ENCODE assay signal across 23 mouse cellular contexts in the genomic region with DNA sequence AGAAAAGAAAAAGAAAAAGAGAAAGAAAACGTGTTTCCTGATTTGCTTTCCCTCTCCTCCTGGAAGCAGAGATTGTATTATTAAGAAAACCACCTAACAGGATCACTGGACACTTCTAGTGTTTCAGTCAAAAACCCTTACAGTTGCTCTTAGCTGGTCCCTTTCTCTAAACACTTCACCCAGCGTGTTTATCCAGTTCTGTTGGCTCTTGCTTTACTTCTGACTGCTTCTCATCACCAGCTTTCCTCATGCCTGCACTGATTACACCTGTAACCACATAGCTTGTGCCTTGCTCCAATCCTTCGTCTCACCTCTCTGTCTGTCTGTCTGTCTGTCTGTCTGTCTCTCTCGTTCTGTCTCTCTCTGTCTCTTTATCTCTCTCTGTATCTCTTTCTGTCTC. TPM values are rescaled to one million over a fixed set of nuclear protein-coding genes. Genes with fewer than 3 reads are reported as not detected.
A peak's percentile ranks its signal among the peaks of the same experiment; 100 is the strongest.
DNase-seq lines count a peak whose midpoint lies in the region; ATAC-seq and TF ChIP-seq lines count a peak whose summit lies in the region.
"Had no signal": no experiment of that assay in that cellular context is flagged by ENCODE, and none has a peak within 500 bp of the region (broad histone marks: within the 10 kb centered on the region; RNA-seq: fewer than 3 reads in every experiment).

No protein-coding gene starts in this region.

- no peaks in the 10 kb centered on the region for H3K27me3 ChIP-seq in limb, embryonic 14.5 days (ENCODE audit: control insufficient read depth, insufficient read depth, low read length)
- no peaks in the 10 kb centered on the region for H3K27me3 ChIP-seq in limb, embryonic 10.5 days (ENCODE audit: low read depth, poor library complexity, severe bottlenecking)
- no peaks in the 10 kb centered on the region for H3K27me3 ChIP-seq in CH12.LX (replicated peaks)
- H3K27me3 ChIP-seq in stomach, postnatal 0 days (ENCODE audit: control insufficient read depth, insufficient read depth, low read length), result no peaks in the 10 kb centered on the region
- H3K27me3 ChIP-seq: embryonic facial prominence, embryonic 12.5 days; embryonic facial prominence, embryonic 15.5 days; hindbrain, embryonic 12.5 days; hindbrain, embryonic 15.5 days; Patski had no signal

- DNase-seq in limb, embryonic 14.5 days (ENCODE audit: low spot score), result peak; percentile 2
- DNase-seq in limb, embryonic 10.5 days (ENCODE audit: low spot score), result no peak
- DNase-seq in lung, postnatal 25 days (ENCODE audit: low spot score), result peak; percentile 20
- no peak for DNase-seq in lung, postnatal 14 days
- DNase-seq in CH12.LX (ENCODE audit: extremely low read depth), result no peak
- DNase-seq in stomach, postnatal 0 days (ENCODE audit: low spot score), result no peak
- DNase-seq: adrenal gland, postnatal 14 days; cerebellum, adult 11 months; cerebellum, adult 2 months; cerebellum, adult 9-11 months; cerebellum, postnatal 25 days; forebrain, postnatal 0 days; gastrocnemius, adult 2 months; gastrocnemius, postnatal 14 days; heart, adult 11 months had no signal

- 88% methylated on average over 4 of the region's 4 CpGs for WGBS in limb, embryonic 14.5 days
- 82% methylated on average over 4 of the region's 4 CpGs for WGBS in limb, embryonic 10.5 days
- 66% methylated on average over 4 of the region's 4 CpGs for WGBS in stomach, postnatal 0 days

- TF ChIP-seq RAD21 in CH12.LX (IDR thresholded peaks at IDR 0.05; ENCODE audit: low read depth, low read length), result no peak

- peaks cover 19% of the 10 kb centered on the region for H3K4me1 ChIP-seq in limb, embryonic 14.5 days (ENCODE audit: control insufficient read depth, insufficient read depth, low read length)
- peaks cover 32% of the 10 kb centered on the region for H3K4me1 ChIP-seq in limb, embryonic 10.5 days
- H3K4me1 ChIP-seq in CH12.LX (ENCODE audit: control insufficient read depth in 1 of 2, insufficient read depth in 2 of 2), result no peaks in the 10 kb centered on the region
- H3K4me1 ChIP-seq in stomach, postnatal 0 days (replicated peaks; ENCODE audit: control insufficient read depth, insufficient read depth), result no peaks in the 10 kb centered on the region
- H3K4me1 ChIP-seq: hindbrain, embryonic 12.5 days; hindbrain, embryonic 15.5 days had no signal

- no peak overlapping the region for H3K4me3 ChIP-seq in limb, embryonic 14.5 days (replicated peaks; ENCODE audit: low read length)
- H3K4me3 ChIP-seq in limb, embryonic 10.5 days, result no peak overlapping the region
- H3K4me3 ChIP-seq in CH12.LX (replicated peaks in 1 of 3; ENCODE audit: low read depth in 2 of 3, low read length in 2 of 3, poor library complexity in 1 of 3), result no peak overlapping the region
- no peak overlapping the region for H3K4me3 ChIP-seq in stomach, postnatal 0 days (ENCODE audit: low read depth, low read length)
- H3K4me3 ChIP-seq: embryonic facial prominence, embryonic 12.5 days; embryonic facial prominence, embryonic 15.5 days; gastrocnemius, adult 2 months; hindbrain, embryonic 12.5 days; hindbrain, embryonic 15.5 days had no signal

- no peaks in the 10 kb centered on the region for H3K36me3 ChIP-seq in limb, embryonic 14.5 days (ENCODE audit: control insufficient read depth, insufficient read depth, low read length)
- H3K36me3 ChIP-seq in limb, embryonic 10.5 days, result no peaks in the 10 kb centered on the region
- H3K36me3 ChIP-seq in CH12.LX (replicated peaks in 1 of 2; ENCODE audit: control insufficient read depth in 1 of 2, insufficient read depth in 1 of 2, low read length in 1 of 2), result no peaks in the 10 kb centered on the region
- no peaks in the 10 kb centered on the region for H3K36me3 ChIP-seq in stomach, postnatal 0 days (ENCODE audit: control insufficient read depth, insufficient read depth, low read length)
- H3K36me3 ChIP-seq: embryonic facial prominence, embryonic 12.5 days; embryonic facial prominence, embryonic 15.5 days; G1E; hindbrain, embryonic 12.5 days; hindbrain, embryonic 15.5 days had no signal

- in situ Hi-C loops in CH12.LX (cut with MboI; ENCODE audit: low pct_ligation_motif_present, low pct_unique_long_range_greater_than_20kb, low sequenced_read_pairs), result no loop called here

- no peak overlapping the region for H3K9ac ChIP-seq in limb, embryonic 14.5 days (ENCODE audit: low read depth, low read length, severe bottlenecking)
- no peak overlapping the region for H3K9ac ChIP-seq in CH12.LX (ENCODE audit: insufficient read depth, low read depth)
- H3K9ac ChIP-seq in stomach, postnatal 0 days (ENCODE audit: low read length), result no peak overlapping the region
- H3K9ac ChIP-seq: embryonic facial prominence, embryonic 12.5 days; embryonic facial prominence, embryonic 15.5 days; forebrain, postnatal 0 days; hindbrain, embryonic 12.5 days; hindbrain, embryonic 15.5 days had no signal

- TF ChIP-seq CTCF in CH12.LX (conservative IDR thresholded peaks at IDR 0.05 in 1 of 2, IDR thresholded peaks at IDR 0.05 in 1 of 2; ENCODE audit: low read depth in 2 of 2, low read length in 2 of 2), result no peak
- no peak for TF ChIP-seq CTCF in stomach, postnatal 0 days (IDR thresholded peaks at IDR 0.05; ENCODE audit: low read depth)

- H3K4me2 ChIP-seq in limb, embryonic 14.5 days (replicated peaks; ENCODE audit: low read depth, low read length, severe bottlenecking), result no peak overlapping the region
- no peak overlapping the region for H3K4me2 ChIP-seq in CH12.LX (ENCODE audit: insufficient read depth, low read depth, poor library complexity, severe bottlenecking)
- no peak overlapping the region for H3K4me2 ChIP-seq in stomach, postnatal 0 days (replicated peaks; ENCODE audit: low read depth)
- H3K4me2 ChIP-seq: embryonic facial prominence, embryonic 12.5 days; embryonic facial prominence, embryonic 15.5 days; heart, embryonic 11.5 days; hindbrain, embryonic 12.5 days; hindbrain, embryonic 15.5 days had no signal

- H3K27ac ChIP-seq in limb, embryonic 14.5 days (replicated peaks; ENCODE audit: low read depth, low read length), result no peak overlapping the region
- H3K27ac ChIP-seq in limb, embryonic 10.5 days, result no peak overlapping the region
- no peak overlapping the region for H3K27ac ChIP-seq in CH12.LX (ENCODE audit: insufficient read depth, low read depth)
- no peak overlapping the region for H3K27ac ChIP-seq in stomach, postnatal 0 days (replicated peaks)
- H3K27ac ChIP-seq: embryonic facial prominence, embryonic 12.5 days; embryonic facial prominence, embryonic 15.5 days; gastrocnemius, adult 2 months; hindbrain, embryonic 12.5 days; hindbrain, embryonic 15.5 days had no signal

- no peaks in the 10 kb centered on the region for H3K9me3 ChIP-seq in limb, embryonic 14.5 days (ENCODE audit: control insufficient read depth, low read length)
- H3K9me3 ChIP-seq in limb, embryonic 10.5 days (replicated peaks), result no peaks in the 10 kb centered on the region
- H3K9me3 ChIP-seq in CH12.LX (replicated peaks; ENCODE audit: low read length), result no peaks in the 10 kb centered on the region
- no peaks in the 10 kb centered on the region for H3K9me3 ChIP-seq in stomach, postnatal 0 days (ENCODE audit: control insufficient read depth, low read length)
- H3K9me3 ChIP-seq: embryonic facial prominence, embryonic 12.5 days; embryonic facial prominence, embryonic 15.5 days; G1E; hindbrain, embryonic 12.5 days; hindbrain, embryonic 15.5 days had no signal

- no peak for TF ChIP-seq EP300 in CH12.LX (IDR thresholded peaks at IDR 0.05; ENCODE audit: low read length)
- TF ChIP-seq EP300 in stomach, postnatal 0 days (optimal IDR thresholded peaks at IDR 0.05), result no peak

- dilution Hi-C loops in CH12.LX (cut with MboI; ENCODE audit: extremely low pct_ligation_motif_present, extremely low pct_unique_long_range_greater_than_20kb, low sequenced_read_pairs), result no loop called here

- ATAC-seq in limb, embryonic 14.5 days (ENCODE audit: low FRiP score, low read depth), result no peak
- no peak for ATAC-seq in stomach, postnatal 0 days (ENCODE audit: low FRiP score, low TSS enrichment)
- ATAC-seq: forebrain, embryonic 14.5 days; Patski had no signal

- TF ChIP-seq POLR2A in limb, embryonic 14.5 days (IDR thresholded peaks at IDR 0.05; ENCODE audit: borderline replicate concordance, extremely low read depth, insufficient read depth, insufficient read length), result no peak
- no peak for TF ChIP-seq POLR2A in CH12.LX (IDR thresholded peaks at IDR 0.05; ENCODE audit: low read depth, low read length)

- H3K79me2 ChIP-seq in CH12.LX (replicated peaks; ENCODE audit: control insufficient read depth, extremely low read depth, insufficient read depth, poor library complexity, severe bottlenecking), result no peaks in the 10 kb centered on the region

TF ChIP-seq in CH12.LX, 34 proteins besides CTCF, POLR2A, EP300 and RAD21:
- peak; percentile 44 for TF ChIP-seq ZNF384 (IDR thresholded peaks at IDR 0.05; ENCODE audit: low read depth, low read length)
- no peak for TF ChIP-seq USF1 (IDR thresholded peaks at IDR 0.05; ENCODE audit: low read depth, low read length)
- TF ChIP-seq E2F4 (IDR thresholded peaks at IDR 0.05; ENCODE audit: insufficient replicate concordance, low read depth, low read length), result no peak
- no peak for TF ChIP-seq MAX (IDR thresholded peaks at IDR 0.05; ENCODE audit: low read length)

RNA-seq across cellular contexts. Expression of a gene that starts 25.9 kb away (rescaled TPM):
- 127 and 154 TPM in 2 replicates for polyA plus RNA-seq in limb, embryonic 14.5 days (2012; rRNA removed)
- polyA plus RNA-seq in limb, embryonic 14.5 days (2014; fragmentation: Nextera tagmentation; extraction: Ambion mirVana), result 99.1 and 114 TPM in 2 replicates
- polyA plus RNA-seq in limb, embryonic 10.5 days (2016; fragmentation: Nextera tagmentation; extraction: Ambion mirVana), result 21.3 and 35.6 TPM in 2 replicates
- total RNA-seq in CH12.LX (2012; rRNA removed) (0.17 TPM in 1 of 2 replicates, not detected in the other), CH12.LX (2014; rRNA removed) (not detected in 2 replicates)
- 0.17 TPM in 1 of 2 replicates, not detected in the other for polyA plus RNA-seq in CH12.LX (2012; ENCODE audit: insufficient read length, low read depth)
- 16.1 and 16.9 TPM in 2 replicates for polyA plus RNA-seq in stomach, postnatal 0 days (2015; fragmentation: Nextera tagmentation; extraction: Ambion mirVana)
- polyA plus RNA-seq: G1E had no signal

Comparison
In these comparisons a context has a peak if more than half of its experiments do, and no peak if none do; other contexts are left out.
1. DNase-seq: peak in limb, embryonic 14.5 days (single experiment) and lung, postnatal 25 days (single experiment); none in limb, embryonic 10.5 days (single experiment), lung, postnatal 14 days (single experiment), CH12.LX (single experiment) and stomach, postnatal 0 days (single experiment).
2. RNA of a gene that starts 25.9 kb away (polyA plus RNA-seq): 99.1 to 154 TPM in limb, embryonic 14.5 days, 21.3 to 35.6 TPM in limb, embryonic 10.5 days and 16.1 to 16.9 TPM in stomach, postnatal 0 days; 0.17 TPM in CH12.LX; every median in the first group is over 10 times any median in the second.